Mouse (Mus musculus) midbrain, embryonic 14.5 days (tissue): ENCODE results near the gene Ephb2. TPM values are rescaled to one million over a fixed set of nuclear protein-coding genes. Genes with fewer than 3 reads are reported as not detected.

Experiments
- ATAC-seq: fragments of 200-750 bp; cut with Nextera tagmentation; 2 replicates; pipeline ENCODE4 v1.8.0; 2017; ENCODE audit warnings: moderate number of reproducible peaks, moderate library complexity; ENCODE audit not compliant: low FRiP score, low TSS enrichment
- DNase-seq: peaks from one replicate; pipeline ENCODE4 v3.0.0-alpha.2; 2015
- H3K27ac ChIP-seq: fragments of 300-500 bp; sonication (generic); replicated peaks from 2 replicates; pipeline ENCODE4 v1.5.1; 2014; ENCODE audit warnings: mild to moderate bottlenecking, low read depth, low read length, moderate library complexity
- H3K27me3 ChIP-seq: fragments of 300-500 bp; sonication (generic); 2 replicates; pipeline ENCODE4 v1.6.1; 2014; ENCODE audit warnings: low read length, control low read depth, mixed read lengths; ENCODE audit not compliant: control insufficient read depth, insufficient read depth
- H3K36me3 ChIP-seq: fragments of 300-500 bp; sonication (generic); 2 replicates; pipeline ENCODE4 v1.6.1; 2014; ENCODE audit warnings: low read length, control low read depth; ENCODE audit not compliant: control insufficient read depth, insufficient read depth
- H3K4me1 ChIP-seq: fragments of 300-500 bp; sonication (generic); 2 replicates; pipeline ENCODE4 v1.6.1; 2014; ENCODE audit warnings: mild to moderate bottlenecking, antibody characterized with exemption, low read length, control low read depth; ENCODE audit not compliant: control insufficient read depth, insufficient read depth
- H3K4me2 ChIP-seq: fragments of 300-500 bp; sonication (generic); 2 replicates; pipeline ENCODE4 v1.6.1; 2014; ENCODE audit warnings: mild to moderate bottlenecking, low read length, moderate library complexity
- H3K4me3 ChIP-seq: fragments of 300-500 bp; sonication (generic); replicated peaks from 2 replicates; pipeline ENCODE4 v1.5.1; 2014; ENCODE audit warnings: low read depth, low read length
- H3K9ac ChIP-seq: fragments of 300-500 bp; sonication (generic); replicated peaks from 2 replicates; pipeline ENCODE4 v1.6.1; 2014; ENCODE audit warnings: mild to moderate bottlenecking, low read length, moderate library complexity
- H3K9me3 ChIP-seq: fragments of 300-500 bp; sonication (generic); 2 replicates; pipeline ENCODE4 v1.6.1; 2016; ENCODE audit warnings: low read length, control low read depth, mixed read lengths; ENCODE audit not compliant: control insufficient read depth
- WGBS: fragments of 180-500 bp; shearing (Covaris S2); extraction: QIAGEN DNeasy Blood & Tissue Kit; methylation state at CpG from one replicate; pipeline ENCODE4 v1.1.7; 2014; 5-methylcytosine and 5-hydroxymethylcytosine counted together
- polyA plus RNA-seq: library from polyadenylated mRNA; unstranded; fragments of >200 nt; fragmentation: Nextera tagmentation; extraction: Ambion mirVana; gene quantifications from 2 replicates; pipeline ENCODE4 v1.2.1, GENCODE M21; 2014

Gene Ephb2
- polyA plus RNA-seq, 1 experiment from 2014 or later: 32.8 TPM

DNA sequence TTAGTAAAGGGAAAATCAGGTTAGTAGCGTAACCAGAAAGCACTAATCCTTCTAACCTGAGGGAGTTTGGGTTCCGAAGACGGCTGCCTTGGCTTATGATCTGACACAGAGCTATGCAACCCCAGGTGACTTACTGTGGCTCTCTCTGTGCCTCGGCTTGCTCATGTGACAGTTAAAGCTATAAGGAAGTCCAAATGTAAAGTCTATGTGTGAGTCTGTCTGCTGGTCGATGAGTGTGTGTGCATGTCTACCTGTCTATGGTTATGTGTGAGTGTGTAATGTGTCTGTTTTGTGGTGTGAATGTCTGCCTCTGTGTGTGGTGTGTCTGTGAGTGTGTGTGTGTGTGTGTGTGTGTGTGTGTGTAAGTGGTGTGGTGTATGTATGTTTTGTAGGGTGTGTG is 33.8 kb downstream of the Ephb2 start:
- no peak overlapping the region for H3K4me2 ChIP-seq
- no peak overlapping the region for H3K4me3 ChIP-seq
- H3K4me1 ChIP-seq: peaks cover 19% of the 10 kb centered on the region; the same call in 1 of the 2 replicates
- no peak overlapping the region for H3K27ac ChIP-seq
- ATAC-seq (no peak), DNase-seq (no peak)
- no peaks in the 10 kb centered on the region for H3K27me3 ChIP-seq
- no peak overlapping the region for H3K9ac ChIP-seq
- H3K36me3 ChIP-seq: no peaks in the 10 kb centered on the region
- no peaks in the 10 kb centered on the region for H3K9me3 ChIP-seq
- 79% methylated on average over 5 of the region's 5 CpGs for WGBS

DNA sequence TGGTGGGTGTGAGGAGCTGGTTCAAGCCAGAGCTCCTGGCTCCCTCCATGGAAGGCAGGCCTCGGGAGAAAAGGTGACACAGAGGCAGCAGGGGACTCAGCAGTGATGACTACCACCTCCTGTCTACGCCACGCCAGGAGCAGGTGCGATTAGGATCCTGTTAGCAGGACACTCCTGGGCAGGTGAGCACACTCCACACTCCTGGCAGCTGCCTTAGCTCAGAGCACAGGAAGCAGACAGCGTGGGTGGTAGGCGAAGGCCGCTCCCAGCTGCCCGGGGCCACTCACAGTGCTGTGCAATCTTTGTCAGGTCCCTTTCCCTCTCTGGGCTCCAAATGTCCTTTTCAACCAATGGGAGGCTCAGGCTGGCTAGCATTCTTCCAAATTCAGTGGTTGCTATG is 34.3 kb downstream of the Ephb2 start:
- Histone ChIP-seq H3K4me1 (peaks cover 17% of the 10 kb centered on the region; the same call in 1 of the 2 replicates), H3K27ac (no peak overlapping the region; the same call in 1 of the 2 replicates), H3K9me3 (no peaks in the 10 kb centered on the region), H3K4me2 (no peak overlapping the region), H3K27me3 (no peaks in the 10 kb centered on the region), H3K4me3 (no peak overlapping the region), H3K36me3 (no peaks in the 10 kb centered on the region), H3K9ac (no peak overlapping the region)
- ATAC-seq: no peak
- DNase-seq: no peak
- WGBS: 88% methylated on average over 8 of the region's 8 CpGs

DNA sequence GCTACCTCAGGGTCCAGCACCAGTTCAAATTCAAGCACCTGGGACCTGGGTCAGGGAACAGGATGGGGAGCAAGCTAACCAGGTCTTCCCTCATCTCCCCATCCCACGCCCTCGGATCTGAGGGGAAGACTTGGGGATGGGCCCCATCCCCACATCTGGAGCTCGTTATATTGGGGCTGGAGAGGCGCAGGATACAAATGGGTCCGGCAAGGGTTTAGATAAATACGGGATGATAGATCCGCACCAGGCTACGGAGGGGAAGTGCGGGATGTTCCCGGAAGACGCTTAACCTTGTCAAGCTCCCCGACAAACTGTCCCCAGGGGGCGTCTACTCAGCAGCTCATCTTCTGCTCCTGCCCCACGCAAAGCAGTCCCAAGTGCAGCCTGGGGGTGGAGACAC is 35.4 kb downstream of the Ephb2 start:
- no peak overlapping the region for H3K9ac ChIP-seq
- no peaks in the 10 kb centered on the region for H3K36me3 ChIP-seq
- DNase-seq: no peak
- H3K9me3 ChIP-seq: no peaks in the 10 kb centered on the region
- H3K4me1 ChIP-seq: peaks cover 17% of the 10 kb centered on the region; the same call in 1 of the 2 replicates
- no peak for ATAC-seq
- H3K27me3 ChIP-seq: no peaks in the 10 kb centered on the region
- H3K4me3 ChIP-seq: no peak overlapping the region
- H3K27ac ChIP-seq: no peak overlapping the region
- WGBS: 44% methylated on average over 14 of the region's 14 CpGs
- H3K4me2 ChIP-seq: no peak overlapping the region

DNA sequence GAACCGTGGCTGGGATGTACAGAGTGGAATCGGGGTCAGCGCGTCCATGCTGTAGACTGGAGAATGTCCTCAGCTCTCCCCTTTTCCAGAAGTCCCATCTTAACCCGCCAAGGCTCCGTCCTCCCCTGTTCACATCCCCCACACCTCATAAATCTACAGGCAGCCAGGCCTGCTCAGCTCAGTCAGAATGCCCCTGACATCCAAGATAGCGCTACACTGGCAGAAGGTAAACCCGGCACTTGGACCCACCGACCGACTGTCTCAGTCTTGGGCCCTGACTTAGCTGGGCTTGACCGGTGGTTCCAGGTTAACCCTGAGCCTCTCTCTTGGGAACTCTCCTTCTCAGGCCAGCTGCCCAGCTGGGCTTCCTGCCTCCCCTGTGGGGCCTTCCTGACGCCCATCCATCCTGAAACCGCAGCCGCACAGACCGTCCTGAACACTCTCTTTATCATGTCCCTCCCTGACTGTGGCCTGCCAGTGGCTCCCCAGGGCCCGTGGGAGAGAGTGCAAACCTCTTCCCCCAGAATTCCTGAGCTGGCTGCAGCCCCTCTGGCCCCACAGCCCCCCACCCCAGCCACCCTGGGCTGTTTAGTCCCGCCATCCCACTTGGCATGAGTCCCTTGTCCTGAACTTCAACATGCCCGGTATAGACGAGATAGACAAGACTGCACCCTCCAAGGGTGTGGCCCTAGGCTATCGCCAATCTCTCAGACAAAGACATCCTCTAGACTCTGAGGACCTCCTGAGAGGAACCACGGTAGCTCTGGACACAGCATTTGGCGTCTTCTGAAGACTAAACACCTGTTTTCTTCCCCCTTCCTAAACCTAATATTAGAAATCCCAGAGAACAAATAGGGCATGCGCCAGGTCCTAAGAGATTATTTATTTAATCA is 37.9 kb downstream of the Ephb2 start:
- Histone ChIP-seq H3K27me3 (no peaks in the 10 kb centered on the region), H3K4me2 (no peak overlapping the region), H3K36me3 (no peaks in the 10 kb centered on the region; the same call in 1 of the 2 replicates), H3K4me3 (no peak overlapping the region), H3K27ac (no peak overlapping the region; the same call in 1 of the 2 replicates), H3K9ac (no peak overlapping the region), H3K4me1 (peaks cover 17% of the 10 kb centered on the region; the same call in 1 of the 2 replicates), H3K9me3 (no peaks in the 10 kb centered on the region)
- ATAC-seq (no peak), DNase-seq (no peak)
- WGBS: 73% methylated on average over 23 of the region's 23 CpGs

DNA sequence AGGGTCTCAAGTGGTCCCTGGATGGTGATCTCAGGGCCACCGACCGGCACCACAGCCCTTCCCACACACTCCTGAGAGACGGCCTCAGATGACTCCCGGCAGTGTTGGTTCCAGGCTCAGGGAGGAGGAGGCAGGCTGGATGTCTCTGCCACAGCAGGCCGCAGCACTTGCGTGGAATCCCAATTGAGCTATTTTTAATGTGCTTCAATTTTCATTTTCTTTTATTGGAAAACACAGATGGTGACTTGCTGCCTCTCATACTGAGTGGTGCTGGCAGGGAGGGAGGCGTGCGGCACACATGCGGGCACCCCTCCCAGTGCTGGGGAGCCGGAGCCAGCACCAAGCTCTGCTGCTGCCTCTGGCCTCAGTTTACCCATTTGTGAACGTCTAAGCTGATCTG is 42.5 kb downstream of the Ephb2 start:
- Histone ChIP-seq H3K4me1 (peaks cover 7% of the 10 kb centered on the region), H3K27ac (peak overlapping the region; percentile 32; the same call in 1 of the 2 replicates), H3K36me3 (no peaks in the 10 kb centered on the region; the same call in 1 of the 2 replicates), H3K9me3 (no peaks in the 10 kb centered on the region), H3K27me3 (no peaks in the 10 kb centered on the region), H3K9ac (no peak overlapping the region; the same call in 1 of the 2 replicates), H3K4me2 (no peak overlapping the region), H3K4me3 (no peak overlapping the region)
- no peak for ATAC-seq
- no peak for DNase-seq
- 78% methylated on average over 11 of the region's 11 CpGs for WGBS

DNA sequence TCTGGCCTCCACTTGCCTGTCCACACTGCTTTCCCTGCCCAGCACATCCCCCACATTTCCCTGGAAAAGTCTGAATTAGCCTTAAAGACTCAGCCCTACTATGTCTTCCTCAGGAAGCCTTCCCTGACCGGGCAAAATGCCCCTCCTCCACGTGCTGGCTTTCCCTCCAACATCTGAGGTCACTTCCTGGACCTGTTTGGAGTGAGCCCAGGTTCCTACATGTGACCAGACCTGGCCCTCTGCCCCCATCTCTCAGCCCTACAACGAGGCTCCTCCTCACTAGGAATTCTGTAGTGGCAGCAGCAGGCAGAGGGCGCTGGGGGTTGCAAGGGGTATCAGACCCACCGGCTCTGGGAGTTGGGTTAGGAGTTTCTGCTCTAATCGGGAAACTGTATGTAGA is 46.0 kb downstream of the Ephb2 start:
- Histone ChIP-seq H3K4me2 (no peak overlapping the region), H3K36me3 (no peaks in the 10 kb centered on the region; the same call in 1 of the 2 replicates), H3K4me3 (no peak overlapping the region), H3K9me3 (no peaks in the 10 kb centered on the region), H3K27me3 (no peaks in the 10 kb centered on the region), H3K27ac (no peak overlapping the region), H3K9ac (no peak overlapping the region), H3K4me1 (peaks cover 26% of the 10 kb centered on the region)
- no peak for ATAC-seq
- no peak for DNase-seq
- WGBS: 87% methylated on average over 6 of the region's 6 CpGs

DNA sequence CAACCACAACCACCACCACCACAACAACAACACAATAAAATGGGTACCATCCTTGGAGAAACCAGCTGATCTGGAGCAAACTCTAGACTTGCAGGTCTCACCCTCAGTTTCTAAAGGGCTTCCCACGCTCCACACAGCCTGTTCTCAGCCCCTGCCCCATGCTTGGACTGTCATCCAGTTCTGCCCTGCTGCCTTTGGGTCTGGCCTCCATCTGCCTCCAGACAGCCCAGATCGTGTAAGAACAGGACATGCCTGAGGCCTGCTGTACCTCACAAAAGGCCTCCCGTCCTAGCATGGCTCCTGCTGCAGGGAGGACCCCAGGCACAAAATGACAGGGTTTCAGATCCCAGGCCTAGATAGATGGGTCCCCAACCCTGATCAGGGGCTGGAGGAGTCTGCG is 48.4 kb downstream of the Ephb2 start:
- Histone ChIP-seq H3K9ac (no peak overlapping the region), H3K4me3 (no peak overlapping the region), H3K4me1 (peaks cover 26% of the 10 kb centered on the region), H3K27ac (peak overlapping the region; percentile 61; the same call in 1 of the 2 replicates), H3K9me3 (no peaks in the 10 kb centered on the region), H3K36me3 (no peaks in the 10 kb centered on the region), H3K27me3 (no peaks in the 10 kb centered on the region), H3K4me2 (no peak overlapping the region)
- no peak for ATAC-seq
- WGBS: 55% methylated on average over 4 of the region's 4 CpGs
- no peak for DNase-seq

DNA sequence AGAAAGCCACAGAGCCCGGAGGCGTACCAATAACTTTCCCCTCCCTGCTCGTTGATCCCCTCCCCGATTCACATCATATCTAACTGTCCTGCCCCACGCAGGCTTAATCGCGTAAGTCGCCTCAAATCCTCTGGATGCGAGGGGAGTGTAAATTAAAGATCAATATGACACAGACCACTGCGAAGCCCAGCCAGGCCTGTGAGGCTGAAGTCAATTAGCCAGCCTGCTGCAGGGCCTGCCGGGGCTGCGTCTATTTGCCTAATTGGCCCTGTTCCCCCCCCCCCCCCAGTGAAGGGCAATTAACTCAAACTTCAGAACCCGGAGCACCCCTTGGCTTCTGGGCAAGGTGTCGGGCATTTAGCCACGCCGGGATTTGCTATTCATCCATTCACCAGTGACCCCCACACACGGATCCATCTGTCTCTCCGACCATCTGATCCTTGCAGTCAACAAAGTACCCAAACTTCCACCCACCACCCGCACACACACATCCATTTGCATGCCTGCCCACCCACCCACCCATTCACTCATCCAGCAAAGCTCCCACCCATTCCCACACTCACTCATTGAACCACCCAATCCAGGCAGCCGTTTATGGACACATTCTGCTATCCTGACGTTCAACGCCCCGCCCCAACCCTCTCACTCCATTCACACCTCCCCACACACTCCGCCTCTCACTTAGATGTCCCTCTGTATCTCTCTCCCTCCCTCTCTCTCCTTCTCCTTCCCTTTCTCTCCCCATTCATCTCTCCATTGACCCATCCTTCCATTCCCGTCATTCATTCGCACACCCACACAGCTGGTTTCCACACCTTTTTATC is 49.1 kb downstream of the Ephb2 start:
- Histone ChIP-seq H3K36me3 (no peaks in the 10 kb centered on the region), H3K27ac (peak overlapping the region; percentile 61; the same call in 1 of the 2 replicates), H3K9me3 (no peaks in the 10 kb centered on the region), H3K4me2 (no peak overlapping the region), H3K4me3 (no peak overlapping the region), H3K9ac (no peak overlapping the region), H3K4me1 (peaks cover 26% of the 10 kb centered on the region), H3K27me3 (no peaks in the 10 kb centered on the region)
- 28% methylated on average over 26 of the region's 26 CpGs for WGBS
- DNase-seq: peak; percentile 48
- peak; percentile 26; the same call in 1 of the 2 replicates for ATAC-seq
